Mouse (Mus musculus) heart, embryonic 16.5 days (tissue): ENCODE data around the gene Nacc1. TPM values are rescaled to one million over a fixed set of nuclear protein-coding genes. Genes with fewer than 3 reads are reported as not detected.
A peak's percentile ranks its signal among the peaks of the same experiment; 100 is the strongest.

ENCODE experiments used
- ATAC-seq: fragments of 200-750 bp; cut with Nextera tagmentation; replicated peaks from 2 replicates; pipeline ENCODE4 v1.8.0; 2017; ENCODE audit warnings: moderate number of reproducible peaks; ENCODE audit not compliant: insufficient read depth, low FRiP score; ENCODE audit errors: extremely low read depth
- H3K27ac ChIP-seq: fragments of 300-500 bp; sonication (generic); 2 replicates; pipeline ENCODE4 v1.5.1; 2014; ENCODE audit warnings: mild to moderate bottlenecking, low read length, control low read depth, moderate library complexity
- H3K27me3 ChIP-seq: fragments of 300-500 bp; sonication (generic); 2 replicates; pipeline ENCODE4 v1.6.1; 2014; ENCODE audit warnings: low read length, mixed read lengths; ENCODE audit not compliant: control insufficient read depth, insufficient read depth
- H3K36me3 ChIP-seq: fragments of 300-500 bp; sonication (generic); 2 replicates; pipeline ENCODE4 v1.6.1; 2014; ENCODE audit not compliant: control insufficient read depth, insufficient read depth
- H3K4me1 ChIP-seq: fragments of 300-500 bp; sonication (generic); 2 replicates; pipeline ENCODE4 v1.6.1; 2014; ENCODE audit warnings: low read length, mixed read lengths; ENCODE audit not compliant: control insufficient read depth, insufficient read depth
- H3K4me2 ChIP-seq: fragments of 300-500 bp; sonication (generic); 2 replicates; pipeline ENCODE4 v1.6.1; 2014; ENCODE audit warnings: low read depth, mild to moderate bottlenecking, control low read depth, low read length
- H3K4me3 ChIP-seq: fragments of 300-500 bp; sonication (generic); 2 replicates; pipeline ENCODE4 v1.5.1; 2014; ENCODE audit warnings: mild to moderate bottlenecking, control low read depth, low read length
- H3K9ac ChIP-seq: fragments of 300-500 bp; sonication (generic); 2 replicates; pipeline ENCODE4 v1.6.1; 2014; ENCODE audit warnings: low read length, control low read depth
- H3K9me3 ChIP-seq: fragments of 300-500 bp; sonication (generic); replicated peaks from 2 replicates; pipeline ENCODE4 v1.6.1; 2016; ENCODE audit warnings: low read length; ENCODE audit not compliant: control insufficient read depth
- WGBS: fragments of 180-500 bp; shearing (Covaris S2); extraction: QIAGEN DNeasy Blood & Tissue Kit; methylation state at CpG from one replicate; pipeline ENCODE4 v1.1.7; 2014; 5-methylcytosine and 5-hydroxymethylcytosine counted together
- polyA plus RNA-seq: library from polyadenylated mRNA; unstranded; fragments of >200 nt; fragmentation: Nextera tagmentation; extraction: Ambion mirVana; gene quantifications from 2 replicates; pipeline ENCODE4 v1.2.1, GENCODE M21; 2015

The Nacc1 gene
- polyA plus RNA-seq, 1 experiment from 2014 or later = 11.7 TPM

DNA sequence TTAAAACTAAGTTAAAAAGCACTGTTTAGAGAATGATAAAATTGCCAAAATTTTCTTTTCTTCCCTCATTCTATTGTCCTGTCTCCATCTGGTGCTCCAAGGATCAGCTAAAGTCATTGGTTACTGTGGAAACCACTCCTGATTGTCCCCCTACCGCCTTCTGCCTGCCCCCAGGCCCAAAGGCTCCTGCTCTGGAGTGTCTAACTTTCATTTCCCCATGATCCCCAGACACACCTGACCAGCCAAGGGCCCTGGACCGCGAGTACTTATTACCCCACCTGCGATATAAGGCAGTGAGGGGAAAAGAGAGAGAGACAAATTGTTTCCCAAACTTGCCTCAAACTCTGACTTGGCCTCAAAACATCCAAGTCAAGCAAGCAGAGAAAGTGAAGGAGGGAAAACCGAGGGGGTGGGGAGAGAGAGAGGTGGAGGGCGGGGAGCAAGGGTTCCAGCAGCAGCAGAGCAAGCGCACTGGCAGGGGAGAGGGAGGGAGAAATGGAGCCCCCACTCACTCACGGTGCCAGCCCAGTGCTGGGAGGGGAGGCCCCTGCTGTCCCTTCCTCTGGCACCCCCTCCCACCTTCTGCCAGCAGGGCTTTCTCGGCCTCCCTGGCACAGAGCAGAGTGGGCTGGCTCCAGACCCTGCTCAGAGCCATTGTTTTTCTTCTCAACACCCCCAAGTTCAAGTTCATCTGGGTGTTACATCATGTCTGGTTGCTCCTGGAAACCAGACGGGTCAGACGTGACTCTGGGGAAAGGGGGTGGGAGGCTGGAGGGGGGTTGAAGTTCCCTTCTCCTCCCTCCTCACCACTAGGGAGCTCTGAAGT lies 24.5 kb upstream of the Nacc1 start:
- Histone ChIP-seq H3K4me3 (no peak overlapping the region), H3K9me3 (no peaks in the 10 kb centered on the region), H3K27me3 (peaks cover 21% of the 10 kb centered on the region), H3K4me2 (peak overlapping the region; percentile 11; the same call in 1 of the 2 replicates), H3K27ac (peak overlapping the region; percentile 77), H3K4me1 (peaks cover 22% of the 10 kb centered on the region), H3K9ac (0 out of 2 replicates have a peak overlapping the region, but pooled peaks have one; percentile 35), H3K36me3 (0 out of 2 replicates have a peak, but pooled peaks cover 3% of the 10 kb centered on the region)
- ATAC-seq = peak; percentile 67
- WGBS = 32% methylated on average over 11 of the region's 11 CpGs

DNA sequence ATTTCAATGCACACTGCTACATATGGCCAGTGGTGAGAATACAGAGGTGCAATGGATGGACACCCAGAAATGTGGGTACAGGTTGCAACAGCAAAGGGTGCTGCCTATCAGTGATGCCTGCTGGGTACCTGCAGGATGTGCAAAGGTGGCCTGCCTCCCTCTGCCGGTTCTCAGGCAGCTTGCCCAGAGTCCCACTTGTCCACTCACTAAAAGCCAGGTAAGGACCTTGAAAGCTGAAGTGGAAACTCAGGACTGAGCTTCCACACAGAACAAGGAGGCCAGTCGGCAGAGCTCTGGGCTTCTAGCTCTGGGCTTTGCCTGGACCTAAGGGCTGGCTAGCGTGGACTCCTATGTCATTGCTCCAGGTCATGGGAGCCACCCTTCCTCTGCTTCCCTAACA lies 23.6 kb upstream of the Nacc1 start:
- no peak overlapping the region for H3K4me2 ChIP-seq
- peaks cover 27% of the 10 kb centered on the region for H3K4me1 ChIP-seq

DNA sequence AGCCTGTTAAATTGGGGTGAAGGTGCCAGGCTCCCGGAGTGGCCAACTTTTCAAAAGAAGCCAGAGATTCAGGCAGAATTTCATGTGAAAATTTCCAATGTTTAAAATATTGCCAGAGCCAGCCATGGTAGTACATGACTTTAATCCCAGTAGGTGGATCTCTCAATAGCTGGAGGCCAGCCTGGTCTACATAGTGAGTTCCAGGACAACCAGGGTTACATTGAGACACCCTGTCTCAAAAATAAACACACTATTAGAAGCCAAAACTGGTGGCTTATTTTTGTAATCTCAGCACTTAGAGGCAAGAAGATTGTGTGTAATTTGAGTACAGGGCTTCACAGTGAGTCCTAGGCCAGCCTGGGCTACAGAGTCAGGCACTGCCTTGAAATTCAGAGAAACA lies 22.3 kb upstream of the Nacc1 start:
- no peak for ATAC-seq
- peaks cover 25% of the 10 kb centered on the region for H3K27me3 ChIP-seq
- H3K4me1 ChIP-seq = peaks cover 35% of the 10 kb centered on the region
- H3K9ac ChIP-seq = 0 out of 2 replicates have a peak overlapping the region, but pooled peaks have one; percentile 28
- H3K27ac ChIP-seq = no peak overlapping the region; the same call in 1 of the 2 replicates
- no peaks in the 10 kb centered on the region for H3K9me3 ChIP-seq
- H3K4me3 ChIP-seq = no peak overlapping the region
- H3K36me3 ChIP-seq = 0 out of 2 replicates have a peak, but pooled peaks cover 3% of the 10 kb centered on the region
- WGBS = 98% methylated on average over 1 of the region's 1 CpGs
- no peak overlapping the region for H3K4me2 ChIP-seq

More for the DNA sequence above, 23.6 kb upstream of the Nacc1 start:
- Histone ChIP-seq H3K36me3 (0 out of 2 replicates have a peak, but pooled peaks cover 3% of the 10 kb centered on the region), H3K27ac (peak overlapping the region; percentile 77), H3K4me3 (no peak overlapping the region), H3K9me3 (no peaks in the 10 kb centered on the region), H3K27me3 (peaks cover 22% of the 10 kb centered on the region), H3K9ac (peak overlapping the region; percentile 20; the same call in 1 of the 2 replicates)
- no peak for ATAC-seq
- 49% methylated on average over 3 of the region's 3 CpGs for WGBS

- peak overlapping the region; percentile 50; the same call in 1 of the 2 replicates for H3K4me2 ChIP-seq
- ATAC-seq = peak; percentile 40
- no peak overlapping the region for H3K27ac ChIP-seq
- H3K4me3 ChIP-seq = no peak overlapping the region
- H3K9me3 ChIP-seq = no peaks in the 10 kb centered on the region
- peaks cover 40% of the 10 kb centered on the region for H3K4me1 ChIP-seq
- WGBS = 20% methylated on average over 12 of the region's 12 CpGs
- 0 out of 2 replicates have a peak, but pooled peaks cover 3% of the 10 kb centered on the region for H3K36me3 ChIP-seq
- no peak overlapping the region for H3K9ac ChIP-seq
- H3K27me3 ChIP-seq = peaks cover 32% of the 10 kb centered on the region
Measured at GRCm38 (mm10) chr8:84708774-84709475, 21.3 kb upstream of the Nacc1 start.

DNA sequence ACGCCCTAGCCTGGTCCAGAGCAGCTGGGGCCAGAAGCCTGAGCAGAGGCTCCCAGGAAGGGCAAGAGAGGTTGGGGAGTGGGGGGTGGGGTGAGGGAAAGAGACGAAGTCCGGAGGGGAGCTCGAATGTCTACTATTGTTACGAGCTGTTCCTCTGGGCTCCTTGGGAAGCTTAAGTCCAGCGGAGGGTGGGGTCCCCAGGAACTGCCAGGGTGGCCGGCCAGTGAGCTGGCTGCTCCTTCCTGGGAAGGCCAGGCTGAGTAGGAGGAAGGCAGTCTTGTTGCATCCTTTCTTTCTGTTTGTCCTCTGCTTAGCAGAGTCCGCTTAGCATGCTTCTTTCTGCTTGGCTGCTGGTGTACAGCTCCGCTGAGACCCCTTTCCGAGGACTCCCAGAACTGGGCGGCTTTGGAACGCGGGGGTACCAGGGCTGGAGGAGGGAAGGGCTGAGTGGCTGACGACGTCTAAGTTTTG lies 20.4 kb upstream of the Nacc1 start:
- H3K4me3 ChIP-seq = peak overlapping the region; percentile 32; the same call in 1 of the 2 replicates
- no peaks in the 10 kb centered on the region for H3K9me3 ChIP-seq
- peak overlapping the region; percentile 83 for H3K27ac ChIP-seq
- H3K4me2 ChIP-seq = peak overlapping the region; percentile 50
- peaks cover 38% of the 10 kb centered on the region for H3K27me3 ChIP-seq
- no peak for ATAC-seq
- 0 out of 2 replicates have a peak, but pooled peaks cover 3% of the 10 kb centered on the region for H3K36me3 ChIP-seq
- H3K4me1 ChIP-seq = peaks cover 37% of the 10 kb centered on the region
- peak overlapping the region; percentile 45; the same call in 1 of the 2 replicates for H3K9ac ChIP-seq
- 32% methylated on average over 15 of the region's 15 CpGs for WGBS

DNA sequence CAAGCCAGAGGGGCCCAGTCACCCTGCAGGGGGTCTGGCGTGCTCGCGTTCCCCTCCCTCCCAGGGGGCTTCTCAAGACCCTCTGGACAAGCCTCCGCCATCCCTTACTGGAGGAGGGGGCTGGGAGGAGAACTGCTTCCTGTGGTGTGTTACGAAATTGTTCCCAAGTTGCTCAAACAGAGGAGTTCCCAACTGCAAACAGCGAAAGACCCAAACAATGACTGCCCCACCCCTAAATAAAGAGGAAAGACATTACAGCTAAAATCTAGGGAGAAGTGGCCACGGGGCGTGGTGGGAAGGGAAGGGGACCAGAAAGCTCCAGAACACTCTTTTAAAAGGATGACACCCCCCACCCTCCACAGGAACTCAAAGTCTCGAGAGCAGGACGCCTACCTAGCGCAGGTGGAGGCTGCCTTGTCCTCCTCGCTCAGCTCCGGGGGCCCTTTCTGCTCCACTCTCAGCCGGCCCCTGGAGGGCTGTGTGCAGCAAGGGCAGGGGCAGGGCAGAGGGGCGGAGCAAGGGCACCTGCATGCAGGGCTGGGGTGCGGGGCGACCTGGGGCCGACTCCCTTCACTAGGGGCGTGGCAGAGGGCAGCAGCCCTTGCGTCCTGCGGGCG lies 19.7 kb upstream of the Nacc1 start:
- Histone ChIP-seq H3K4me1 (peaks cover 33% of the 10 kb centered on the region), H3K36me3 (0 out of 2 replicates have a peak, but pooled peaks cover 3% of the 10 kb centered on the region), H3K27ac (peak overlapping the region; percentile 83), H3K4me3 (peak overlapping the region; percentile 32), H3K9ac (peak overlapping the region; percentile 53), H3K27me3 (peaks cover 41% of the 10 kb centered on the region), H3K4me2 (peak overlapping the region; percentile 50), H3K9me3 (no peaks in the 10 kb centered on the region)
- 0 out of 2 replicates have a peak, but pooled peaks have one; percentile 3 for ATAC-seq
- WGBS = 17% methylated on average over 22 of the region's 22 CpGs

GRCm38 (mm10) chr8:84706610-84707266 lies 19.1 kb upstream of the Nacc1 start:
- H3K9me3 ChIP-seq = no peaks in the 10 kb centered on the region
- peak overlapping the region; percentile 53 for H3K9ac ChIP-seq
- 0 out of 2 replicates have a peak, but pooled peaks have one; percentile 9 for ATAC-seq
- peak overlapping the region; percentile 50 for H3K4me2 ChIP-seq
- H3K27me3 ChIP-seq = peaks cover 43% of the 10 kb centered on the region
- H3K36me3 ChIP-seq = 0 out of 2 replicates have a peak, but pooled peaks cover 3% of the 10 kb centered on the region
- 17% methylated on average over 44 of the region's 45 CpGs for WGBS
- H3K4me1 ChIP-seq = peaks cover 34% of the 10 kb centered on the region
- peak overlapping the region; percentile 32 for H3K4me3 ChIP-seq
- peak overlapping the region; percentile 83 for H3K27ac ChIP-seq

GRCm38 (mm10) chr8:84705960-84706359 lies 18.3 kb upstream of the Nacc1 start:
- ATAC-seq = no peak
- H3K4me3 ChIP-seq = peak overlapping the region; percentile 48
- peak overlapping the region; percentile 69; the same call in 1 of the 2 replicates for H3K27ac ChIP-seq
- peaks cover 43% of the 10 kb centered on the region for H3K27me3 ChIP-seq
- H3K4me2 ChIP-seq = peak overlapping the region; percentile 58
- 18% methylated on average over 12 of the region's 12 CpGs for WGBS
- H3K36me3 ChIP-seq = 0 out of 2 replicates have a peak, but pooled peaks cover 3% of the 10 kb centered on the region
- peak overlapping the region; percentile 61 for H3K9ac ChIP-seq
- H3K4me1 ChIP-seq = peaks cover 39% of the 10 kb centered on the region
- no peaks in the 10 kb centered on the region for H3K9me3 ChIP-seq
